Mouse (Mus musculus) bone marrow macrophage, adult 2 months (primary cell): ENCODE results near the gene Pip5kl1.

ENCODE experiments used
- CTCF ChIP-seq: IDR thresholded peaks from 2 replicates; pipeline ENCODE4 v1.5.1; 2012; ENCODE audit warnings: low read depth, mild to moderate bottlenecking, low read length, moderate library complexity
- POLR2A ChIP-seq: IDR thresholded peaks from 2 replicates; pipeline ENCODE4 v1.6.1; 2012; ENCODE audit warnings: mild to moderate bottlenecking, low read depth, low read length, borderline replicate concordance

- TF ChIP-seq CTCF (no peak), POLR2A (no peak)
These were observed 54.8 kb downstream of the Pip5kl1 start for GRCm38 (mm10) chr2:32629276-32629976.
